Mouse (Mus musculus) hindbrain, embryonic 14.5 days (tissue): ENCODE measurements at regions not wholly inside any gene's neighbourhood (a gene's known extent, or its start where the extent isn't known, plus 50 kb on each side); places are given as distances from the start of the nearest gene placed in this dataset.

Experiments used
- ATAC-seq: fragments of 200-750 bp; cut with Nextera tagmentation; 2 replicates; pipeline ENCODE4 v1.8.0; 2017; ENCODE audit warnings: moderate number of reproducible peaks, mild to moderate bottlenecking, moderate TSS enrichment, moderate library complexity; ENCODE audit not compliant: low FRiP score
- DNase-seq: peaks from one replicate; pipeline ENCODE4 v3.0.0-alpha.2; 2015; ENCODE audit warnings: low spot score
- H3K27ac ChIP-seq: fragments of 300-500 bp; sonication (generic); 2 replicates; pipeline ENCODE4 v1.5.1; 2014; ENCODE audit warnings: mild to moderate bottlenecking, moderate library complexity
- H3K27me3 ChIP-seq: fragments of 300-500 bp; sonication (generic); 2 replicates; pipeline ENCODE4 v1.6.1; 2014; ENCODE audit warnings: mild to moderate bottlenecking, low read length, mixed read lengths; ENCODE audit not compliant: control insufficient read depth, insufficient read depth
- H3K36me3 ChIP-seq: fragments of 300-500 bp; sonication (generic); replicated peaks from 2 replicates; pipeline ENCODE4 v1.6.1; 2014; ENCODE audit not compliant: control insufficient read depth, insufficient read depth
- H3K4me1 ChIP-seq: fragments of 300-500 bp; sonication (generic); replicated peaks from 2 replicates; pipeline ENCODE4 v1.6.1; 2014; ENCODE audit warnings: antibody characterized with exemption, low read length, mixed read lengths; ENCODE audit not compliant: control insufficient read depth, insufficient read depth
- H3K4me2 ChIP-seq: fragments of 300-500 bp; sonication (generic); replicated peaks from 2 replicates; pipeline ENCODE4 v1.6.1; 2014; ENCODE audit warnings: mild to moderate bottlenecking, moderate library complexity
- H3K4me3 ChIP-seq: fragments of 300-500 bp; sonication (generic); replicated peaks from 2 replicates; pipeline ENCODE4 v1.5.1; 2014; ENCODE audit warnings: mild to moderate bottlenecking, low read length
- H3K9ac ChIP-seq: fragments of 300-500 bp; sonication (generic); 2 replicates; pipeline ENCODE4 v1.6.1; 2014
- H3K9me3 ChIP-seq: fragments of 300-500 bp; sonication (generic); 2 replicates; pipeline ENCODE4 v1.6.1; 2016; ENCODE audit warnings: low read length; ENCODE audit not compliant: control insufficient read depth
- WGBS: fragments of 180-500 bp; shearing (Covaris S2); extraction: QIAGEN DNeasy Blood & Tissue Kit; methylation state at CpG from one replicate; pipeline ENCODE4 v1.1.7; 2014; 5-methylcytosine and 5-hydroxymethylcytosine counted together

DNA sequence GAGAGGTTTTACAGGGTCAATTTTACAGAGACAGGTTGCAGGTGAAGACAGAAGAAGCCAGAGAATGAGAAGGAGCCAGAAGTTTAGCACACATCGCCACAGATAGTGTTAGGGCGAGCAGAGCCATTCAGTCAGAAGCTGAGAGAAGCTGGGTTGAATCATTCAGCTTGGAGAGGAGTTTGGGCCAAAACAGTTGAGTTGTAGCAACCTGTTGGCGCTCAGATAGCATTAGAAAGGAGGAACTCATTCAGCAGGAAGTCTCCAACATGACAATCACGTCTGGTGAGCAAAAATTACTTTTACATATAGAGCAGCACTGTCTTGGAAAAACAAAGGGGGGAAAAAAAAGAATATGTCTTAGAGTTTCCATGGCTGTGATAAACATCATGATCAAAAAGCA, 53.2 kb downstream of the Fam43a start:
- Histone ChIP-seq H3K4me3 (no peak overlapping the region), H3K27ac (no peak overlapping the region), H3K9ac (no peak overlapping the region), H3K4me1 (peaks cover 5% of the 10 kb centered on the region; the same call in 1 of the 2 replicates), H3K36me3 (no peaks in the 10 kb centered on the region), H3K4me2 (no peak overlapping the region), H3K27me3 (no peaks in the 10 kb centered on the region), H3K9me3 (peaks cover 5% of the 10 kb centered on the region; the same call in 1 of the 2 replicates)
- ATAC-seq (no peak), DNase-seq (no peak)
- 84% methylated on average over 4 of the region's 4 CpGs for WGBS

DNA sequence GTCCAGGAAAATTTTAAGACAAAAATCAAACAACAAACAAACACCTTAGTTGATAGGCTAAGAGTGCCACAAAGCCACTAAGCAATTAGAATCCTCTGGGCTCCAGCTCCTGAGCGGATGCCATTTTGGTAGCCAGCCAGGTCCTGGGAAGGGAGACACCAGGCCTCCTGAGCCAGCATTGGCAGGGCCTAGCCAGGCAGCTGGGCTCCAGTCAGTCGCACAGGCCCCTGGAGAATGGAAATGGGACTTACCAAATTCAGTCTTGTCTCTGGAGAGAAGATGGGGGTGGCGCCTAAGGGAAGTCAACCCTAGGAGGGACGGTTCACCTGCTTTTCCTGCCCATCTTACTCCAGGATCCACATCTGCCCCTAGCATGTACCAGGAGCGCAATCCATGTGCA, 54.3 kb downstream of the Fam43a start:
- H3K27me3 ChIP-seq = no peaks in the 10 kb centered on the region
- ATAC-seq (no peak), DNase-seq (no peak)
- WGBS = 76% methylated on average over 5 of the region's 5 CpGs
- peaks cover 5% of the 10 kb centered on the region; the same call in 1 of the 2 replicates for H3K4me1 ChIP-seq
- peaks cover 5% of the 10 kb centered on the region; the same call in 1 of the 2 replicates for H3K9me3 ChIP-seq
- no peaks in the 10 kb centered on the region for H3K36me3 ChIP-seq
- H3K9ac ChIP-seq = no peak overlapping the region
- H3K4me2 ChIP-seq = no peak overlapping the region
- H3K27ac ChIP-seq = no peak overlapping the region
- no peak overlapping the region for H3K4me3 ChIP-seq

DNA sequence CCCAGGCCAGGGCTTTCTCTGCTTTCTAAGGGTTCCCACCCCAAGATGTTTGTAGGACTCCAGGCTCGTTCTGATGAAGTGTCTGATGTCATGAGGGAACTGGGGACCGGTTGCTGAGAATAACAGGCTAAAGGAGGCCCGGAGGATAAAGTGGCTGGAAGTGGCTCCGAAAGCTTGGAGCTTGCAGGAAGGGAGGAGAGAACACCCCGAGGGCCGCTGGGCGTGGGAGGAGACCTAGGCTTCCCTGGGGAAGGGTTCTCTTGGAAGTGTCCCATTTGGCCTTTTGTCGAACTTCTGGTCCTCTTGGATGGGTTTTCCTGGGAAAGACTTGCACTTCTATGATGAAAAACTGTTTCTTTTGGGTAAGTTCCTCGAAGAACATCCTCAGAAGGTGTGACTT, 54.7 kb downstream of the Fam43a start:
- no peak overlapping the region for H3K27ac ChIP-seq
- H3K9me3 ChIP-seq = peaks cover 4% of the 10 kb centered on the region; the same call in 1 of the 2 replicates
- DNase-seq (no peak), ATAC-seq (no peak)
- no peaks in the 10 kb centered on the region for H3K27me3 ChIP-seq
- H3K9ac ChIP-seq = no peak overlapping the region
- 83% methylated on average over 9 of the region's 9 CpGs for WGBS
- H3K4me1 ChIP-seq = peaks cover 5% of the 10 kb centered on the region; the same call in 1 of the 2 replicates
- H3K36me3 ChIP-seq = no peaks in the 10 kb centered on the region
- no peak overlapping the region for H3K4me3 ChIP-seq
- H3K4me2 ChIP-seq = no peak overlapping the region

DNA sequence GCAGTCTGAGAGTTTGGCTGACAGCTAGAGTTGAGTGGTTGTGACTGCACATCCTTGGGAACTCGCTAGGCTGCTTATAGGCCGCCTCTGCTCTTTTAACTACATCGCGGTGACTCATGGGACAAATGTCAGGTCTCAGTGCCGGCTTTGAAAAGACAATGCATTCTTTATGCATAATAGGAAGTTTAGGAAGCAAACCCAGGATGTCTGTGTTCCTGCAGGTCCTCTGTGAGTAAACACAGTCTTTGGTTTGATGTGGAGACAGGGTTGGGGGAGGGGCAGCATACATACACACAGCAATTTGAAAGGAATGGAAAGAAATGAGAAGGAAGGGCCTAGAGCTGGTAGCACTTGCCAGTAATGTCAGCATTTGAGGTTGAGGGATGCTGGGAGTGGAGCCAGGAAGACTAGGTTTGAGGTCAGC, 56.3 kb downstream of the Fam43a start:
- Histone ChIP-seq H3K27ac (no peak overlapping the region), H3K4me2 (no peak overlapping the region), H3K4me1 (peaks cover 5% of the 10 kb centered on the region; the same call in 1 of the 2 replicates), H3K27me3 (no peaks in the 10 kb centered on the region), H3K4me3 (no peak overlapping the region), H3K9ac (no peak overlapping the region), H3K9me3 (no peaks in the 10 kb centered on the region), H3K36me3 (no peaks in the 10 kb centered on the region)
- WGBS = 49% methylated on average over 5 of the region's 5 CpGs
- no peak for ATAC-seq
- no peak for DNase-seq

DNA sequence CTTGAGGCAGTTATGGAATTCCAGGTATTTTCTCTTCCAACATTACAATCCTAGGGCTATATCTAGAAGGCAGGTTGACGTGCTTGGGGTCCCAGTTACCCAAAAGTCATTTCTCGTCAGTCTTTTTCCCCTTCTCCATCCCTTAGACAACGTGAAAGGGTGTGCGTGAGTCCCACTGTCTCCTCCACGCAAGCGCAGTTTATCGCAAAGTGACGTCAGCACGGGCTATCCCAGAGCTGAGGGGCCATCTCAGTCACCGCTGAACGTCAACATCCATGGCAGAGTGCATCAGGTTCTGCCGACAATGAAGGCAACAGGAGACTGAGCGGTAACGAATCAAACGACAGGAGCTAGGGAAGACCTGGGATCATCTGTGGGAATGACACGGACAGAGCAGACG, 57.4 kb downstream of the Fam43a start:
- no peak overlapping the region for H3K27ac ChIP-seq
- 90% methylated on average over 17 of the region's 17 CpGs for WGBS
- no peaks in the 10 kb centered on the region for H3K9me3 ChIP-seq
- H3K4me2 ChIP-seq = no peak overlapping the region
- H3K27me3 ChIP-seq = no peaks in the 10 kb centered on the region
- DNase-seq (no peak), ATAC-seq (no peak)
- H3K9ac ChIP-seq = no peak overlapping the region
- no peak overlapping the region for H3K4me3 ChIP-seq
- H3K36me3 ChIP-seq = no peaks in the 10 kb centered on the region
- H3K4me1 ChIP-seq = peaks cover 5% of the 10 kb centered on the region; the same call in 1 of the 2 replicates

DNA sequence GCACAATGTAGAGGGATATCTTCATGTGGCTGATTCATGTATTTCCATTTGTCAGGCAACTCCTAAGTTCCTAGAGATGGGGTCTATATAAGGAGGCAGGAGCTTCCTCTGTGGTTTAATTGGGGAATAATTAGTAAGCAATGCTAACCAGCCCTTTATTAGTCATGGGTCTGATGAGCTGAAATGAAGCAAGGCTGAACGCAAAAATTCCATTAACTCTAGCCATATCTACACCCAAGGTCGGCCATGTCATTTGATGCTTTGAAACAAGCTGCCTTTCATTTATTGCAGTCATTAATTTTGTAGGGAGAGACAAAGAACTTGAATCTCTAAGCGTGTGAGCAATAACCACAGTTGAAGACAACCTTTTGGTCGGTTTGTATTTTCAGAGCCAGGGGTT, 59.4 kb downstream of the Fam43a start:
- 68% methylated on average over 4 of the region's 4 CpGs for WGBS
- no peak for DNase-seq
- Histone ChIP-seq H3K36me3 (no peaks in the 10 kb centered on the region), H3K27ac (no peak overlapping the region), H3K9ac (no peak overlapping the region), H3K4me3 (no peak overlapping the region), H3K9me3 (no peaks in the 10 kb centered on the region), H3K4me2 (no peak overlapping the region), H3K27me3 (no peaks in the 10 kb centered on the region), H3K4me1 (peaks cover 5% of the 10 kb centered on the region; the same call in 1 of the 2 replicates)
- ATAC-seq = no peak

DNA sequence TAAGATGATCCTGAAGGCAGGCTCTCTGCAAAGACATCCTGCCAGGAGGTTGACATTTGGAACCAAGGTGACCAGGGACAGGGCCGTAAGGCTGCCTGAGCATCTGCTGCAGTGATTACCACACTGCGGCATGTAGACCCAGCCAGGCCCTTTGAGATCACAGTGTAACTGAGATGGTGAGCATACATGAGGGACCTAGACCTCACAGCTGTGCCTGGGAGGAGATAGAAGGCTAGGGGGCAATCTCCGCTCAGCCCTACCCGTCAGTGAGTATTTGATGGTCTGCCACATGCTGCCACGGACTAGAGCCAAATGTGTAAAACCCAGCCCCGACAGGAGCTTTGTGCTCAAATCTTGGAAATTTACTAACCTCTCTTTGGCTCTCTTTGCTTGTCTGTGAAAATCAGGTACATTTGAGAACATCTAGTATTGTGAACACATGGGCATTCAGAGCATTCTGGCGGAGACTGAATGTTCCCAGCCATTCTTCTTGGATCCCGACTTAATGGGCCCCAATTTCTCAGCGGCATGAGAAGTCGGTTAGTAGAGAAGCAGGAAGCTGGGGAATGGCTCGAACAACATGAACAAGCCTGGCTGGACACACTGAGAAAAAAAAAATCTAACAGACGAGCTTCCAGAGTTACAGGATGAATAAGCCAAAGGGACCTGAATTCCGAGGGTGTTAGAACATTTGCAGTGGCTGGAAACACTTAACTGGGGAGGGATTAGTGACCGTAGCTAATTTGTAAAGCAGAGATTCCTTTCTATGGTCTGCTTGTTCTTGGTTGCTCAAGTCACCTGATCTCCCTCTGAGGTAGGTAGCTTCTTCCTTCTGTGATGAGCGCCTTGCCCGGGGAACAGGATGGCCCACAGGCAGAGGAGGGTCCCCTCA, 61.8 kb downstream of the Fam43a start:
- no peaks in the 10 kb centered on the region for H3K36me3 ChIP-seq
- H3K4me3 ChIP-seq = no peak overlapping the region
- no peak overlapping the region for H3K9ac ChIP-seq
- DNase-seq = no peak
- no peaks in the 10 kb centered on the region for H3K4me1 ChIP-seq
- H3K4me2 ChIP-seq = no peak overlapping the region
- 76% methylated on average over 16 of the region's 16 CpGs for WGBS
- H3K9me3 ChIP-seq = no peaks in the 10 kb centered on the region
- H3K27me3 ChIP-seq = no peaks in the 10 kb centered on the region
- ATAC-seq = no peak
- no peak overlapping the region for H3K27ac ChIP-seq

DNA sequence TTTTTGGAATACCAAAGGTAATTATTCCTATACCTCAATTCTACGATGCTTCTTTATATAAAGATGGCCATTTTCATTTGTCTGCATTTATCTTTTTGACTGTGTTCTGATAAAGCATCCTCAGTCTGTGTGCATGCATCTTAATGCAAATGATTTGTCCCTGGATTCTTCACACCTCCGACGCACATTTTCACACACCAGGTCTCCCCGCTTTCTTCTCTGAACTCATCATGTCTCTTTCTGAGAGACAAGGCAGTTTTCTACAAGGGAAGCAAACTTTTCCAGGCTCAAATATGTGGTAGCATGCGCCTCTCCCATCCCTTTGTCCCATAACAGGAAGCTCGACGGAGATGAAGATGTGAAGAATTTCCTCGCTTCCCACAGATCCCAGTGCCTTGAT, 63.5 kb downstream of the Fam43a start:
- no peak overlapping the region for H3K27ac ChIP-seq
- H3K4me3 ChIP-seq = no peak overlapping the region
- H3K4me1 ChIP-seq = no peaks in the 10 kb centered on the region
- no peaks in the 10 kb centered on the region for H3K27me3 ChIP-seq
- ATAC-seq (no peak), DNase-seq (no peak)
- H3K9me3 ChIP-seq = no peaks in the 10 kb centered on the region
- no peaks in the 10 kb centered on the region for H3K36me3 ChIP-seq
- H3K9ac ChIP-seq = no peak overlapping the region
- no peak overlapping the region for H3K4me2 ChIP-seq
- 79% methylated on average over 8 of the region's 8 CpGs for WGBS

DNA sequence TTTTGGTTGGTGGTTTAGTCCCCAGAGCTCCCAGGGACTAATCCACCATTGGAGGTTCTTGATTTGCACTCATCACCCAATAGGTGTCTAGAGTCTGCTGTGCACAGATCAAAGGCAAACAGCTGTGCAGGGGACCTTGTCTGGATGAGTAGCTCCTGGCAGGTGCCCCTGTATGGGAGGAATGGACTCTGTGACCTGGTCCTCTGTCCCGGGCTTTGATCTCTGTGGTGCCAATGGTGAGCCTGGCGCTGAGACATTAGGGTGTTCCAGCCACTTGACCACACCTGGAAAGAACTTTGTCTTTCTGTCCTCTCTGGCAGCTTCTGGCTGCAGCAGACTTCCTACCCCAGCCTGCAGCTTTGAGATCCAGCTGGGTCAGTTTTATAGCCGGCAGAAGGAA, 64.4 kb downstream of the Fam43a start:
- no peaks in the 10 kb centered on the region for H3K27me3 ChIP-seq
- no peak overlapping the region for H3K27ac ChIP-seq
- no peak overlapping the region for H3K4me3 ChIP-seq
- no peak overlapping the region for H3K4me2 ChIP-seq
- H3K9ac ChIP-seq = no peak overlapping the region
- ATAC-seq (no peak), DNase-seq (no peak)
- no peaks in the 10 kb centered on the region for H3K9me3 ChIP-seq
- no peaks in the 10 kb centered on the region for H3K36me3 ChIP-seq
- 80% methylated on average over 3 of the region's 3 CpGs for WGBS
- H3K4me1 ChIP-seq = no peaks in the 10 kb centered on the region
